8 mouse cellular contexts compared by ENCODE assay signal in the genomic region with DNA sequence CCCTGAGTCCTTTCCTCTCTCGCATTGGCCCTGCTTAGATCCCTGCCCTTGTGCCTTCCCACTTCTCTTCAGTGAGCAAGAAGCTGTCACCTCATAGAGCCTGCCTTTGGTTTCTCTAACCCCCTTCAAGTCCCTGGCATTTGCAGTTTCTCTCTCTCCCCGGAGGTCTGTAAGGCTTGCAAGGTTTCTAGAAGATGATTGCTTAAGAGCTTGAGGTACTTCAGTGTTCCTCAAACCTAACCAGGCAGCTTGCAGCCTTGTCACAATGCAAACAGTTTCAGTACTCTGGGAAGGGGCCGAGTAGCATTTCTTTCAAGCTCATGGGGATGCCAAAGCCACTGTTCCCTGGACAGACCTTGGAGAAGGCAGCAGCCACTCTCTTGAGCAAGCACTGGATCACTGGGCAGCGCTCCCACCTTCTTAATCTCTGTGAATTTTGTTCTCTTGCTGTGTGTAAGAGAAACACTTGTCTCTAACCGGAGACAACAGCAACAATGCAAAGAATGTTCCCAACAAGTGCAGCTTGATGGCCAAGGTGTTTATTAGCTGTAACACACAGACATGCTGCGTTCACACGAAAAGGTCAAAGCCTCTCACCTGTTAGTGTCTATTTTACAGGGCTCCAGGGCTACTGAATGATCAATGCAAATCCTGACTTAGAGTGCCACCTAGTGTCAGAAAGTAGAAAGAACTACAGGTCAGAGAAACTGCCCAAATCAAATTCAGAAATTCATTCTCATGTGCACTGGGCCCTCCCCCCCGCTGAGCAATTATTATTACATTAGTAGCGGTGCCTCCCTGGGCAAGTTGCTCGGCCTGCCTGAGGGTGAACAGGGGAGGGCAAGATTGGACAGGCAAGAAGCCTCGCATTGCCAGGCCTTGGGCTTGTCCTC. TPM values are rescaled to one million over a fixed set of nuclear protein-coding genes. Genes with fewer than 3 reads are reported as not detected.
DNase-seq lines count a peak whose midpoint lies in the region; ATAC-seq and TF ChIP-seq lines count a peak whose summit lies in the region.

No protein-coding gene starts in this region.

- H3K36me3 ChIP-seq in ES-E14 (ENCODE audit: control insufficient read depth, insufficient read depth, low read length, poor library complexity, severe bottlenecking) = no peaks in the 10 kb centered on the region

- ATAC-seq in common myeloid progenitor, adult 5-6 weeks (replicated peaks; ENCODE audit: low read depth, poor library complexity, severe bottlenecking) = peak; percentile 90
- peak; percentile 92 for ATAC-seq in granulocyte monocyte progenitor cell, adult 5-6 weeks (replicated peaks; ENCODE audit: poor library complexity, severe bottlenecking)

- no peak overlapping the region for H3K27ac ChIP-seq in ES-E14 (ENCODE audit: insufficient read depth, low read depth, low read length, poor library complexity, severe bottlenecking)

- H3K9me3 ChIP-seq in ES-E14 (ENCODE audit: control insufficient read depth, insufficient read depth, low read depth, low read length) = no peaks in the 10 kb centered on the region

- no peak overlapping the region for H3K4me3 ChIP-seq in ES-E14 (ENCODE audit: insufficient read depth in 1 of 2, low read depth in 1 of 2, low read length in 2 of 2, poor library complexity in 1 of 2, severe bottlenecking in 1 of 2)

- in situ Hi-C loops in ES-E14 (cut with MboI; ENCODE audit: low sequenced_read_pairs in 2 of 2, unreplicated experiment in 2 of 2) = loop anchor here in 1 of 2 experiments (25.0 kb wide), 1 partner anchor 247 kb away; no protein-coding TSS in a partner anchor

- DNase-seq in left cerebral cortex, adult 18-20 months (ENCODE audit: low spot score in 2 of 2) = peak; percentile 22 to 67
- DNase-seq in left cerebral cortex, adult 11 months (ENCODE audit: low spot score) = no peak
- peak; percentile 55 for DNase-seq in ES-E14 (ENCODE audit: low read depth, low spot score)
- DNase-seq in kidney, postnatal 10 days = peak; percentile 56
- DNase-seq in mesoderm, embryonic 11.5 days (ENCODE audit: low read depth, low spot score) = peak; percentile 84
- peak; percentile 62 for DNase-seq in thymus, postnatal 14 days

- peaks cover 0 to 3% of the 10 kb centered on the region in 2 experiments; a peak in 1 of 4 replicates for H3K4me1 ChIP-seq in ES-E14 (ENCODE audit: control insufficient read depth in 2 of 2, insufficient read depth in 2 of 2, low read length in 2 of 2, poor library complexity in 1 of 2)

- H3K9ac ChIP-seq in ES-E14 (ENCODE audit: insufficient read depth, low read depth, low read length, poor library complexity, severe bottlenecking) = no peak overlapping the region

TF ChIP-seq in ES-E14, 5 proteins besides CTCF, POLR2A, EP300 and RAD21:
- TF ChIP-seq CHD2 (IDR thresholded peaks at IDR 0.05; ENCODE audit: low read depth, low read length) = no peak
- peak; percentile 66; the same call in 1 of the 2 replicates for TF ChIP-seq ZC3H11A (IDR thresholded peaks at IDR 0.05; ENCODE audit: borderline replicate concordance, low read depth, low read length)
- TF ChIP-seq MAFK (IDR thresholded peaks at IDR 0.05; ENCODE audit: insufficient read depth, low read depth, low read length) = no peak

RNA-seq across cellular contexts. Expression of a gene that starts 10.3 kb away (rescaled TPM):
- total RNA-seq in left cerebral cortex, adult 18-20 months (2021) = 1 to 10 TPM; 6.7 to 7.9 TPM
- total RNA-seq in ES-E14 (2012; rRNA removed) = 25.7 and 29.1 TPM in 2 replicates
- total RNA-seq in common myeloid progenitor, adult 5-6 weeks (2017) = 13.9 and 21.4 TPM in 2 replicates
- 19.0 and 23.1 TPM in 2 replicates for total RNA-seq in granulocyte monocyte progenitor cell, adult 5-6 weeks (2014; fragmentation: Nextera tagmentation)
- total RNA-seq in granulocyte monocyte progenitor cell, adult 5-6 weeks (2017) = 15.2 and 20.1 TPM in 2 replicates

RNA-seq across cellular contexts. Expression of a gene that starts 15.1 kb away (rescaled TPM):
- not detected for total RNA-seq in left cerebral cortex, adult 18-20 months (2021)
- 6.2 and 8.3 TPM in 2 replicates for total RNA-seq in ES-E14 (2012; rRNA removed)
- total RNA-seq in common myeloid progenitor, adult 5-6 weeks (2017) = not detected in 2 replicates
- total RNA-seq in granulocyte monocyte progenitor cell, adult 5-6 weeks (2014; fragmentation: Nextera tagmentation) = not detected in 2 replicates
- not detected in 2 replicates for total RNA-seq in granulocyte monocyte progenitor cell, adult 5-6 weeks (2017)

RNA-seq across cellular contexts. Expression of a gene that starts 22.4 kb away (rescaled TPM):
- under 1 TPM in 1 of 2 experiments, not detected in 1; 0.23 TPM for total RNA-seq in left cerebral cortex, adult 18-20 months (2021)
- 0.67 and 1.1 TPM in 2 replicates for total RNA-seq in ES-E14 (2012; rRNA removed)
- 0.23 TPM in 1 of 2 replicates, not detected in the other for total RNA-seq in common myeloid progenitor, adult 5-6 weeks (2017)
- not detected in 2 replicates for total RNA-seq in granulocyte monocyte progenitor cell, adult 5-6 weeks (2014; fragmentation: Nextera tagmentation)
- not detected in 2 replicates for total RNA-seq in granulocyte monocyte progenitor cell, adult 5-6 weeks (2017)

RNA-seq across cellular contexts. Expression of a gene that starts 33.7 kb away (rescaled TPM):
- not detected for total RNA-seq in left cerebral cortex, adult 18-20 months (2021)
- 0.32 TPM in 1 of 2 replicates, not detected in the other for total RNA-seq in ES-E14 (2012; rRNA removed)
- total RNA-seq in common myeloid progenitor, adult 5-6 weeks (2017) = not detected in 2 replicates
- not detected in 2 replicates for total RNA-seq in granulocyte monocyte progenitor cell, adult 5-6 weeks (2014; fragmentation: Nextera tagmentation)
- total RNA-seq in granulocyte monocyte progenitor cell, adult 5-6 weeks (2017) = not detected in 2 replicates

RNA-seq across cellular contexts. Expression of a gene that starts 38.9 kb away (rescaled TPM):
- total RNA-seq in left cerebral cortex, adult 18-20 months (2021) = not detected
- 0.09 TPM in 1 of 2 replicates, not detected in the other for total RNA-seq in ES-E14 (2012; rRNA removed)
- total RNA-seq in common myeloid progenitor, adult 5-6 weeks (2017) = not detected in 2 replicates
- total RNA-seq in granulocyte monocyte progenitor cell, adult 5-6 weeks (2014; fragmentation: Nextera tagmentation) = not detected in 2 replicates
- total RNA-seq in granulocyte monocyte progenitor cell, adult 5-6 weeks (2017) = not detected in 2 replicates
